Mouse (Mus musculus): ENCODE measurements around the gene Exosc1.

DNA sequence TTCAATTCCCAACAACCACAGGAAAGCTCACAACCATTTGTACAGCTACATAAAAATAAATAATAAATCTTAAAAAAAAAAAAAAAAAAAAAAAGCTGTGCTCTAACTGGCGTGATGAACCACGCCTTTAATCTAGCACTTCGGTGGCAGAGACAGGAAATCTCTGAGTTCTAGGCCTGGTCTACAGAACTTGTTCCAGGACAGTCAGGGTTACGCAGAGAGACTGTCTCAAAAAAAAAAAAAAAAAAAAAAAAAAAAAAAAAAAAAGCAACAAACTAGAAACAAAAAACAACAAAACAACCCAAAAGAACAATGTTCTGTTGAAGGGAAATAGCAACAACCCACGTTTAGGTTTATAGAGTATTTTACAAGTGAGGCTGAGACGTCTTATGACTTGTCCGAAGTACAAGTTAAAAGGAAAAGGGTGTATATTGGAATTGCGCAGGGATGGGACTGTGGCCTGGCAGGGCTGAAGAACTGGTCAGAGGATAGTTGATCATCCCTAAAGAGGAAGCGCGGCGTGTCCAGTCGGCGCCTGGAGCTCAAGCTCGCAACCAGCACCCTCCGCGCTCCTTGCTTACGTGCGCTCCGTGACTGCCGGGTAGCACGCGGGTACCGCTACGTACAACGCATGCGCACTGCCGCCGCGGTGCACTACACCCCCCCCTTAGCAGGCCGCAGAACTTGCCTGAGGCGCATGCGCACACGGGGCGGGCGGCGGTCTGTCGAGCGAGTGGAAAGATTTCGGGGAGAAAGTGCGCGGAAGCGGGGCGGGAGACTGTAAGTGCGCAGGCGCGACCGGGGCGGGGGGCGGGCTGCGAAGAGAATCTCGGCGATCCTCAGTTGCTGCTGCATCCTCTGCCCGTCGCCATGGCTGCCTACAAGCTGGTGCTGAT is 21.8 kb downstream of the Exosc1 start, which contains the start of gene Pgam1:
- peak; percentile 60; the same call in 1 of the 2 replicates for TF ChIP-seq CTCF (IDR thresholded peaks at IDR 0.05; ENCODE audit: borderline replicate concordance, control insufficient read depth, extremely low read depth, insufficient read depth, low read length, poor library complexity)
- peak; percentile 66 for TF ChIP-seq POLR2A (IDR thresholded peaks at IDR 0.05; ENCODE audit: control insufficient read depth, extremely low read depth, insufficient read depth, low read length, poor library complexity)
